Mouse (Mus musculus) liver, adult 2 months (tissue): ENCODE results near the gene Morn1. TPM values are rescaled to one million over a fixed set of nuclear protein-coding genes. Genes with fewer than 3 reads are reported as not detected.

Experiments
- DNase-seq: peaks from one replicate; pipeline ENCODE4 v3.0.0-alpha.2; 2011; ENCODE audit warnings: low read depth, low spot score; ENCODE audit errors: extremely low read depth
- H3K27ac ChIP-seq: fragments of 200-500 bp; replicated peaks from 2 replicates; pipeline ENCODE4 v1.5.1; 2012; ENCODE audit warnings: low read depth, mild to moderate bottlenecking, control low read depth, inconsistent platforms, low read length; ENCODE audit not compliant: insufficient read depth
- H3K27me3 ChIP-seq: fragments of 200-500 bp; 2 replicates; pipeline ENCODE4 v1.6.1; 2012; ENCODE audit warnings: mild to moderate bottlenecking, moderate library complexity, low read length, inconsistent platforms; ENCODE audit not compliant: control insufficient read depth, insufficient read depth
- H3K36me3 ChIP-seq: fragments of 200-500 bp; 2 replicates; pipeline ENCODE4 v1.6.1; 2012; ENCODE audit warnings: low read length, inconsistent platforms; ENCODE audit not compliant: control insufficient read depth, insufficient read depth
- H3K4me1 ChIP-seq: fragments of 200-500 bp; 2 replicates; pipeline ENCODE4 v1.6.1; 2011; ENCODE audit warnings: low read length; ENCODE audit not compliant: control insufficient read depth, insufficient read depth
- H3K4me3 ChIP-seq: fragments of 200-500 bp; 2 replicates; pipeline ENCODE4 v1.5.1; 2011; ENCODE audit warnings: low read depth, mild to moderate bottlenecking, control low read depth, low read length, moderate library complexity; ENCODE audit not compliant: insufficient read depth
- H3K79me2 ChIP-seq: fragments of 200-500 bp; 2 replicates; pipeline ENCODE4 v1.6.1; 2012; ENCODE audit warnings: inconsistent platforms, mild to moderate bottlenecking, low read length, moderate library complexity; ENCODE audit not compliant: control insufficient read depth, insufficient read depth
- H3K9ac ChIP-seq: fragments of 200-500 bp; 2 replicates; pipeline ENCODE4 v1.6.1; 2012; ENCODE audit warnings: low read depth, mild to moderate bottlenecking, control low read depth, inconsistent platforms, low read length
- CTCF ChIP-seq: fragments of 200-500 bp; IDR thresholded peaks from 2 replicates; pipeline ENCODE4 v1.5.1; 2011; ENCODE audit warnings: low read depth, low read length, control low read depth
- POLR2A ChIP-seq: fragments of 200-500 bp; IDR thresholded peaks from 2 replicates; pipeline ENCODE4 v1.6.1; 2011; ENCODE audit warnings: low read length, control low read depth; ENCODE audit not compliant: insufficient read depth; ENCODE audit errors: extremely low read depth
- WGBS: fragments of 180-500 bp; shearing (Covaris S2); methylation state at CpG from one replicate; pipeline ENCODE4 v1.1.7; 2018; 5-methylcytosine and 5-hydroxymethylcytosine counted together
- polyA plus RNA-seq: library from polyadenylated mRNA; depleted of rRNA; stranded (reverse); fragments of >200 nt; gene quantifications from 2 replicates; pipeline ENCODE4 v1.2.3, GENCODE M21; 2012
- total RNA-seq: library from RNA; depleted of rRNA; stranded (reverse); fragments of >200 nt; gene quantifications from 2 replicates; pipeline ENCODE4 v1.2.3, GENCODE M21; 2014

Gene Morn1
- total and polyA plus RNA-seq, 2 experiments: 3.6 to 4.2 TPM

GRCm38 (mm10) chr4:155143871-155144502 lies 57.6 kb downstream of the Morn1 start:
- WGBS: 88% methylated on average over 12 of the region's 12 CpGs
- H3K4me3 ChIP-seq: no peak overlapping the region
- H3K4me1 ChIP-seq: peaks cover 6% of the 10 kb centered on the region
- H3K9ac ChIP-seq: no peak overlapping the region
- no peak for DNase-seq
- H3K27ac ChIP-seq: peak overlapping the region; percentile 38
- no peaks in the 10 kb centered on the region for H3K27me3 ChIP-seq
- no peaks in the 10 kb centered on the region for H3K79me2 ChIP-seq
- TF ChIP-seq CTCF (no peak), POLR2A (no peak)
- H3K36me3 ChIP-seq: no peaks in the 10 kb centered on the region

DNA sequence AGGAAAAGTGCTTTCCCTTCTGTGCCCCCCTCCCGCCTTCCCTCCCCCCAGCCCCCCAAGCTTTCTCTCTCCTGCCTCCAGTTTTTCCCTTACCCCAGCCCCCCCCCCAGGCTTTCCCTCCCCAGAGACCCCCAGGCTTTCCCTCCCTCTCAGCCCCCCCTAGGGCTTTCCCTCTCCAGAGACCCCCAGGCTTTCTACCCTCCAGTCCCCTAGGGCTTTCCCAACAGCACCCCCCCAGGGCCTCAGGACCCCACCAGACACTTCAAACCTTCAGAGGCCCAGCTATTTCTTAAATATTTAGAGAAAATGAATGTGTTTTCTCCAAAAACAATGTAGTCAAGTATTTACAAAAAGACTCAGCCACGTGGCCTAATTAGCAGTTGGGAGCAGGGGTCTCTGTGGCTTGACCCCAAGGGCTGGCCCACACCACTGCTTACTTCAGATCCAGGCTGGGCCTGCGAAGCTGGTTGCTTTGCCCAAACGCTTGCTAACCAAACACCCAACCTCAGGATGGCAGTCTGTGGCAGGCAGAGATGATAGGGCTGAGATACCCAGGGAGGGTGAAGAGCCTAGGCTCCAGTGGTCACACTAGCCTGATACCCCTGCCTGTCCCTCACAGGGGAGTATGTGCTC lies 58.3 kb downstream of the Morn1 start:
- no peak for DNase-seq
- H3K27ac ChIP-seq: no peak overlapping the region
- H3K4me3 ChIP-seq: no peak overlapping the region
- H3K9ac ChIP-seq: no peak overlapping the region
- 83% methylated on average over 4 of the region's 4 CpGs for WGBS
- no peaks in the 10 kb centered on the region for H3K36me3 ChIP-seq
- no peaks in the 10 kb centered on the region for H3K27me3 ChIP-seq
- H3K79me2 ChIP-seq: no peaks in the 10 kb centered on the region
- TF ChIP-seq POLR2A (no peak), CTCF (no peak)
- H3K4me1 ChIP-seq: peaks cover 8% of the 10 kb centered on the region; the same call in 1 of the 2 replicates

DNA sequence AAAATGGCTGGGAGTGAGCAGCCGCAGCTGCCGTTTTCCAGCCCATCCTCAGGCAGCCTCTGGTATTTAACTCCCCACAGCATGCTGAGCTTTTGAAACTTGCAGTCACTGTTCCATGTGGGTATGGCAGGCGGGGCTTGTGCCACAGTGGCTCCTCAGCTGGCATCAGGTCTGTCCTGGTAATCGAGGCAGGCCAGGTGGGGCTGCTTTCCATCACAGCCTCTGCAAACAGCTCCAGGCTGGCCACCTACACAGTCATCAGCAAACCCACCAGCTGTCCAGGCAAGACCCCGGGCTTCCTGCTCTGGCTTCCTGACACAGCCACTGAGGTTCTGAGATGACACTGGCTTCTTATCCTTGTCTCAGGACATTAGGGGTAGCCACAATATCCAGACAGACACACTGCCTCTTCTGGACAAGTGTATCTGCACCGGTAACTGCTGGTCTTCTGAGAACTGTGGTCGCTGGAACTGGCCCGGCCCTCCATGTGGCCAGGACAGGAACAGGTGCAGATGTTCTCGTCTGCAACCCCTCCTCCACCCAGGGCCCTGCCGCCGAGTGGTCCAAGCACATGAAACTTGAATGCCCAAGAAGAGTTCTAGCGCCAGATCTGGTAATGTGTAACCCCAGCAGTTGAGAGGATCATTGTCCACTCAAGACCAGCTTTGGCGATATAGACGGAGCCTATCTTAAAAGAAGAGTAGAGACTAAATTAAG lies 59.9 kb downstream of the Morn1 start:
- Histone ChIP-seq H3K4me3 (no peak overlapping the region), H3K9ac (no peak overlapping the region), H3K27ac (no peak overlapping the region), H3K79me2 (no peaks in the 10 kb centered on the region), H3K36me3 (no peaks in the 10 kb centered on the region), H3K27me3 (no peaks in the 10 kb centered on the region), H3K4me1 (peaks cover 8% of the 10 kb centered on the region)
- 75% methylated on average over 14 of the region's 14 CpGs for WGBS
- no peak for TF ChIP-seq CTCF
- TF ChIP-seq POLR2A: no peak
- no peak for DNase-seq

DNA sequence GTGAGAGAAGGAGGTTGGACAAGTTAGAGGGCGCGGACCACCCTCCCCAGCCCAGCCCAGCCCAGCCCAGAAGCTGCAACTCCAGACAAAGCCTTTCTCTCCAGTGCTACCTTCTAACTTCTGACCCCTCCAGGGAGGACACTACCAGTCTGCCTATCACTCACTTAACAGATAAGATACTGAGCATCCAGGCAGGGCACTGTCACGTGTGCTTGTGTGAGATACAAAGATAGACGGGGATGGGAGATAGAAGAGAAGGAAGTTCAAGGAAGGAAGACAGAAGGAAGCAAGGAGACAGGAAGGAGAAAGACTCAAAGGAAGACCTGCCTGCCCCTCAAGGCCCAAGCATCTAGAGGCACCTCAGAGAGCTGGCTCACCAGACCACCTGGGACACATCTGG lies 62.1 kb downstream of the Morn1 start:
- H3K27ac ChIP-seq: no peak overlapping the region
- no peaks in the 10 kb centered on the region for H3K79me2 ChIP-seq
- DNase-seq: no peak
- H3K4me1 ChIP-seq: peaks cover 10% of the 10 kb centered on the region
- H3K4me3 ChIP-seq: no peak overlapping the region
- 80% methylated on average over 4 of the region's 4 CpGs for WGBS
- no peaks in the 10 kb centered on the region for H3K27me3 ChIP-seq
- no peak overlapping the region for H3K9ac ChIP-seq
- H3K36me3 ChIP-seq: no peaks in the 10 kb centered on the region
- no peak for TF ChIP-seq CTCF
- TF ChIP-seq POLR2A: no peak

- H3K36me3 ChIP-seq: no peaks in the 10 kb centered on the region
- H3K4me3 ChIP-seq: no peak overlapping the region
- H3K9ac ChIP-seq: 0 out of 2 replicates have a peak overlapping the region, but pooled peaks have one; percentile 1
- 0 out of 2 replicates have a peak overlapping the region, but pooled peaks have one; percentile 6 for H3K27ac ChIP-seq
- no peaks in the 10 kb centered on the region for H3K27me3 ChIP-seq
- H3K79me2 ChIP-seq: no peaks in the 10 kb centered on the region
- DNase-seq: peak; percentile 83
- 29% methylated on average over 8 of the region's 8 CpGs for WGBS
- peaks cover 10% of the 10 kb centered on the region for H3K4me1 ChIP-seq
- TF ChIP-seq CTCF: no peak
These were observed 62.7 kb downstream of the Morn1 start for GRCm38 (mm10) chr4:155148910-155149698.
